Mouse (Mus musculus) lung, adult 2 months (tissue): ENCODE data around the gene Spata46.

Experiments
- CTCF ChIP-seq: fragments of 200-500 bp; IDR thresholded peaks from 2 replicates; pipeline ENCODE4 v1.5.1; 2011; ENCODE audit warnings: mild to moderate bottlenecking, low read length, control low read depth; ENCODE audit not compliant: insufficient read depth
- POLR2A ChIP-seq: fragments of 200-500 bp; IDR thresholded peaks from 2 replicates; pipeline ENCODE4 v1.6.1; 2011; ENCODE audit warnings: low read depth, mild to moderate bottlenecking, control low read depth, low read length, borderline replicate concordance; ENCODE audit errors: extremely low read depth

DNA sequence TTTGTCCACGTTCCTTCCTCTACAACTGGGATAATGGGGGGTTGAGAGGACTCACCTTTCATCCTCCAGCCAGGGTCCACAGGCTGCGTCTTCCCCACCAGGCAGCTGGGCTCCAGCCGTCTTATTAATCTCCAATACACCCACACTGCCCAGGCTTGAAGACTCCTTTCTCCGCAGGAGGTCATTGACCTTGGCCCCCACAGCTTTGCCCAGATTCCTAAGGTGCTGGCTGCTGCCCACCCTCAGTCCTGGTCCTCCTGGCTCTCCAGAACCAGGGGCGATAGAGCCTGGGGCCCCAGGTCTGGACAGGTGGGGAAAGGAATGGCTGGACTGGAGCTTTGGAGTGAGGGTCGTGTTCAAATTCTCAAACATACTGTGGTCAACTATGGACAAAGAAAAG is 6.1 kb upstream of the Spata46 start:
- TF ChIP-seq CTCF (no peak), POLR2A (no peak)
